Mouse (Mus musculus) brain, embryonic 14.5 days (tissue): Measurements from ENCODE around the gene Rapgef6.

ENCODE experiments used
- CTCF ChIP-seq: fragments of 200-500 bp; IDR thresholded peaks from 2 replicates; pipeline ENCODE4 v1.5.1; 2012; ENCODE audit warnings: inconsistent platforms, mild to moderate bottlenecking, moderate library complexity, borderline replicate concordance; ENCODE audit not compliant: insufficient read depth, insufficient read length; ENCODE audit errors: extremely low read depth
- POLR2A ChIP-seq: fragments of 200-500 bp; IDR thresholded peaks from 2 replicates; pipeline ENCODE4 v1.6.1; 2012; ENCODE audit warnings: mild to moderate bottlenecking, inconsistent platforms, borderline replicate concordance; ENCODE audit not compliant: poor library complexity, insufficient read depth, insufficient read length, severe bottlenecking; ENCODE audit errors: extremely low read depth

GRCm38 (mm10) chr11:54717893-54718292, 195.2 kb downstream of the Rapgef6 start:
- no peak for TF ChIP-seq CTCF
- no peak for TF ChIP-seq POLR2A
